21 mouse cellular contexts compared by ENCODE assay signal in genomic region chr9:96699276-96700035, GRCm38 (mm10). TPM values are rescaled to one million over a fixed set of nuclear protein-coding genes. Genes with fewer than 3 reads are reported as not detected.
DNase-seq lines count a peak whose midpoint lies in the region; ATAC-seq and TF ChIP-seq lines count a peak whose summit lies in the region.
"Had no signal": no experiment of that assay in that cellular context is flagged by ENCODE, and none has a peak within 500 bp of the region (broad histone marks: within the 10 kb centered on the region; RNA-seq: fewer than 3 reads in every experiment).

No protein-coding gene starts in this region.

- H3K4me1 ChIP-seq in hindbrain, postnatal 0 days (ENCODE audit: insufficient read depth, low read length) = no peaks in the 10 kb centered on the region
- H3K4me1 ChIP-seq in hindbrain, embryonic 16.5 days (ENCODE audit: control insufficient read depth, insufficient read depth, low read depth, low read length) = no peaks in the 10 kb centered on the region
- no peaks in the 10 kb centered on the region for H3K4me1 ChIP-seq in midbrain, postnatal 0 days (ENCODE audit: insufficient read depth, low read length)
- H3K4me1 ChIP-seq in midbrain, embryonic 11.5 days (ENCODE audit: control insufficient read depth, insufficient read depth, low read length) = no peaks in the 10 kb centered on the region
- H3K4me1 ChIP-seq: embryonic facial prominence, embryonic 10.5 days; hindbrain, embryonic 10.5 days; midbrain, embryonic 12.5 days had no signal

- no peak for DNase-seq in hindbrain, postnatal 0 days (ENCODE audit: low spot score)
- DNase-seq in midbrain, postnatal 0 days (ENCODE audit: low spot score) = no peak
- no peak for DNase-seq in midbrain, embryonic 11.5 days (ENCODE audit: low spot score, missing footprints)
- DNase-seq in ZHBTc4 (ENCODE audit: low read depth, low spot score) = peak; percentile 72
- no peak for DNase-seq in urinary bladder, postnatal 4 days (ENCODE audit: low spot score in 2 of 2)
- no peak for DNase-seq in layer of hippocampus, adult 18-20 months (ENCODE audit: low spot score in 2 of 2)
- DNase-seq: adrenal gland, postnatal 14 days; cerebellum, postnatal 25 days; kidney, postnatal 14 days; lung, postnatal 14 days; retina, postnatal 1 day; thymus, postnatal 25 days had no signal

- 97% methylated on average over 6 of the region's 6 CpGs for WGBS in hindbrain, postnatal 0 days
- 96% methylated on average over 6 of the region's 6 CpGs for WGBS in hindbrain, embryonic 16.5 days
- WGBS in midbrain, postnatal 0 days = 99% methylated on average over 6 of the region's 6 CpGs
- 94% methylated on average over 6 of the region's 6 CpGs for WGBS in midbrain, embryonic 11.5 days

- H3K36me3 ChIP-seq in hindbrain, postnatal 0 days (ENCODE audit: insufficient read depth, low read length) = 0 out of 2 replicates have a peak, but pooled peaks cover 3% of the 10 kb centered on the region
- peaks cover 18% of the 10 kb centered on the region for H3K36me3 ChIP-seq in hindbrain, embryonic 16.5 days (ENCODE audit: control insufficient read depth, insufficient read depth, low read length)
- H3K36me3 ChIP-seq in midbrain, postnatal 0 days (ENCODE audit: insufficient read depth, low read length) = peaks cover 18% of the 10 kb centered on the region; the same call in 1 of the 2 replicates
- no peaks in the 10 kb centered on the region for H3K36me3 ChIP-seq in midbrain, embryonic 11.5 days (ENCODE audit: control insufficient read depth, insufficient read depth, low read length)

- no peak overlapping the region for H3K4me3 ChIP-seq in hindbrain, postnatal 0 days (ENCODE audit: low read length)
- H3K4me3 ChIP-seq in hindbrain, embryonic 16.5 days (ENCODE audit: low read length) = no peak overlapping the region
- no peak overlapping the region for H3K4me3 ChIP-seq in midbrain, postnatal 0 days (ENCODE audit: low read depth, low read length)
- no peak overlapping the region for H3K4me3 ChIP-seq in midbrain, embryonic 11.5 days (ENCODE audit: low read depth, low read length)
- H3K4me3 ChIP-seq: embryonic facial prominence, embryonic 10.5 days; erythroblast, embryonic 14.5 days; hindbrain, embryonic 10.5 days; midbrain, embryonic 12.5 days; myocyte; stomach, embryonic 15.5 days had no signal

- TF ChIP-seq CTCF in hindbrain, postnatal 0 days (IDR thresholded peaks at IDR 0.05; ENCODE audit: low read depth) = peak; percentile 43
- peak; percentile 45; the same call in 1 of the 2 replicates for TF ChIP-seq CTCF in midbrain, postnatal 0 days (IDR thresholded peaks at IDR 0.05)

- 0 out of 2 replicates have a peak, but pooled peaks cover 2% of the 10 kb centered on the region for H3K9me3 ChIP-seq in hindbrain, postnatal 0 days (ENCODE audit: low read length)
- no peaks in the 10 kb centered on the region; the same call in 1 of the 2 replicates for H3K9me3 ChIP-seq in hindbrain, embryonic 16.5 days (ENCODE audit: control insufficient read depth, low read length)
- H3K9me3 ChIP-seq in midbrain, postnatal 0 days (ENCODE audit: low read length) = no peaks in the 10 kb centered on the region
- H3K9me3 ChIP-seq in midbrain, embryonic 11.5 days (ENCODE audit: control insufficient read depth, low read length) = peaks cover 2% of the 10 kb centered on the region; the same call in 1 of the 2 replicates
- H3K9me3 ChIP-seq: stomach, embryonic 15.5 days had no signal

- H3K27ac ChIP-seq in hindbrain, postnatal 0 days = no peak overlapping the region
- no peak overlapping the region for H3K27ac ChIP-seq in hindbrain, embryonic 16.5 days (ENCODE audit: low read depth, low read length)
- no peak overlapping the region for H3K27ac ChIP-seq in midbrain, postnatal 0 days (ENCODE audit: low read depth, low read length)
- H3K27ac ChIP-seq in midbrain, embryonic 11.5 days (ENCODE audit: low read depth, low read length) = no peak overlapping the region
- H3K27ac ChIP-seq: embryonic facial prominence, embryonic 10.5 days; hindbrain, embryonic 10.5 days; midbrain, embryonic 12.5 days; stomach, embryonic 15.5 days had no signal

- no peaks in the 10 kb centered on the region for H3K27me3 ChIP-seq in hindbrain, postnatal 0 days (ENCODE audit: insufficient read depth, low read length)
- H3K27me3 ChIP-seq in hindbrain, embryonic 16.5 days (replicated peaks; ENCODE audit: control insufficient read depth, insufficient read depth, low read length) = no peaks in the 10 kb centered on the region
- H3K27me3 ChIP-seq in midbrain, postnatal 0 days (ENCODE audit: insufficient read depth, low read length) = no peaks in the 10 kb centered on the region
- H3K27me3 ChIP-seq in midbrain, embryonic 11.5 days (ENCODE audit: control insufficient read depth, insufficient read depth, low read length) = no peaks in the 10 kb centered on the region
- H3K27me3 ChIP-seq: midbrain, embryonic 12.5 days; stomach, embryonic 15.5 days had no signal

- no peak overlapping the region for H3K4me2 ChIP-seq in hindbrain, postnatal 0 days (ENCODE audit: low read depth, low read length)
- no peak overlapping the region for H3K4me2 ChIP-seq in hindbrain, embryonic 16.5 days (ENCODE audit: low read length)
- H3K4me2 ChIP-seq in midbrain, postnatal 0 days (ENCODE audit: low read depth, low read length, poor library complexity, severe bottlenecking) = no peak overlapping the region
- H3K4me2 ChIP-seq in midbrain, embryonic 11.5 days = no peak overlapping the region
- H3K4me2 ChIP-seq: liver, embryonic 11.5 days; midbrain, embryonic 12.5 days; stomach, embryonic 15.5 days had no signal

- no peak for ATAC-seq in hindbrain, postnatal 0 days
- no peak for ATAC-seq in hindbrain, embryonic 16.5 days
- ATAC-seq in midbrain, postnatal 0 days (ENCODE audit: low FRiP score) = no peak
- no peak for ATAC-seq in midbrain, embryonic 11.5 days (ENCODE audit: low FRiP score)
- ATAC-seq: intestine, embryonic 16.5 days had no signal

- H3K9ac ChIP-seq in hindbrain, postnatal 0 days (replicated peaks; ENCODE audit: low read length) = no peak overlapping the region
- no peak overlapping the region for H3K9ac ChIP-seq in hindbrain, embryonic 16.5 days (ENCODE audit: low read depth, low read length)
- no peak overlapping the region for H3K9ac ChIP-seq in midbrain, postnatal 0 days (replicated peaks; ENCODE audit: low read length, poor library complexity, severe bottlenecking)
- no peak overlapping the region for H3K9ac ChIP-seq in midbrain, embryonic 11.5 days (ENCODE audit: low read length)
- H3K9ac ChIP-seq: midbrain, embryonic 12.5 days; stomach, embryonic 15.5 days had no signal

RNA-seq across cellular contexts. Expression of gene Zbtb38, which starts 53.2 kb away (rescaled TPM):
- 36.2 and 46.5 TPM in 2 replicates for total RNA-seq in hindbrain, postnatal 0 days (2014; rRNA removed)
- polyA plus RNA-seq in hindbrain, postnatal 0 days (2015; fragmentation: Nextera tagmentation; extraction: Ambion mirVana) = 36.6 and 38.7 TPM in 2 replicates
- polyA plus RNA-seq in hindbrain, embryonic 16.5 days (2015; fragmentation: Nextera tagmentation; extraction: Ambion mirVana) = 42.5 and 43.8 TPM in 2 replicates
- 50.7 and 77.7 TPM in 2 replicates for total RNA-seq in midbrain, postnatal 0 days (2014; rRNA removed)
- polyA plus RNA-seq in midbrain, postnatal 0 days (2015; fragmentation: Nextera tagmentation; extraction: Ambion mirVana) = 46.2 and 49.9 TPM in 2 replicates
- polyA plus RNA-seq in midbrain, embryonic 11.5 days (2014; fragmentation: Nextera tagmentation; extraction: Ambion mirVana) = 11.3 and 11.9 TPM in 2 replicates
- total RNA-seq in layer of hippocampus, adult 18-20 months (2021) = 10 to 100 TPM; 65.0 to 65.8 TPM
